Mouse (Mus musculus) MEL (cell line): ENCODE results near the gene Gusb. TPM values are rescaled to one million over a fixed set of nuclear protein-coding genes. Genes with fewer than 3 reads are reported as not detected.

Experiments
- DNase-seq: peaks from one replicate; pipeline ENCODE4 v3.0.0; 2011; ENCODE audit warnings: low read depth, low spot score
- H3K27ac ChIP-seq: 2 replicates; pipeline ENCODE4 v1.5.1; 2012; ENCODE audit warnings: low read depth, mild to moderate bottlenecking, control low read depth, low read length, moderate library complexity; ENCODE audit not compliant: control insufficient read depth
- H3K27me3 ChIP-seq, 2 experiments: fragments of 150-350 bp in 1 of 2; sonication (generic) in 1 of 2; 2 replicates each; pipeline ENCODE4 v1.6.1; 2012; ENCODE audit warnings: low read length in 2 of 2, mild to moderate bottlenecking in 2 of 2, improper control_type of control experiment in 1 of 2, moderate library complexity in 1 of 2; ENCODE audit not compliant: insufficient read depth in 2 of 2, control insufficient read depth in 1 of 2
- H3K36me3 ChIP-seq, 2 experiments: 2 replicates each; pipeline ENCODE4 v1.6.1; 2012 to 2014; ENCODE audit warnings: low read length in 2 of 2, improper control_type of control experiment in 1 of 2, inconsistent platforms in 1 of 2, mild to moderate bottlenecking in 1 of 2; ENCODE audit not compliant: insufficient read depth in 2 of 2, control insufficient read depth in 1 of 2
- H3K4me1 ChIP-seq, 2 experiments: fragments of 150-350 bp in 1 of 2; sonication (generic) in 1 of 2; 2 replicates each; pipeline ENCODE4 v1.6.1; 2012; ENCODE audit warnings: low read length in 2 of 2, improper control_type of control experiment in 1 of 2, mild to moderate bottlenecking in 1 of 2; ENCODE audit not compliant: insufficient read depth in 2 of 2, control insufficient read depth in 1 of 2
- H3K4me3 ChIP-seq, 2 experiments: fragments of 150-350 bp in 1 of 2; sonication (generic) in 1 of 2; 2 replicates each; pipeline ENCODE4 v1.5.1; 2012; ENCODE audit warnings: low read depth in 2 of 2, low read length in 2 of 2, mild to moderate bottlenecking in 2 of 2, moderate library complexity in 2 of 2, control low read depth in 1 of 2, improper control_type of control experiment in 1 of 2; ENCODE audit not compliant: control insufficient read depth in 1 of 2, insufficient read depth in 1 of 2
- H3K79me2 ChIP-seq: 2 replicates; pipeline ENCODE4 v1.6.1; 2012; ENCODE audit warnings: mild to moderate bottlenecking, low read length, moderate library complexity; ENCODE audit not compliant: control insufficient read depth, poor library complexity, insufficient read depth
- H3K9ac ChIP-seq: 2 replicates; pipeline ENCODE4 v1.6.1; 2012; ENCODE audit warnings: low read depth, mild to moderate bottlenecking, control low read depth, low read length, moderate library complexity; ENCODE audit not compliant: control insufficient read depth, poor library complexity, severe bottlenecking
- H3K9me3 ChIP-seq: fragments of 150-350 bp; sonication (generic); replicated peaks from 2 replicates; pipeline ENCODE4 v1.6.1; 2012; ENCODE audit warnings: mild to moderate bottlenecking, low read length, improper control_type of control experiment, moderate library complexity; ENCODE audit not compliant: insufficient read depth
- CHD2 ChIP-seq: IDR thresholded peaks from 2 replicates; pipeline ENCODE4 v1.6.1; 2011; ENCODE audit warnings: low read length, improper control_type of control experiment
- CTCF ChIP-seq, 3 experiments: IDR thresholded peaks in 2 of 3; conservative IDR thresholded peaks in 1 of 3; 2 replicates each; pipeline ENCODE4 v1.5.1; 2011 to 2012; ENCODE audit warnings: low read length in 3 of 3, low read depth in 2 of 3, mild to moderate bottlenecking in 2 of 3, improper control_type of control experiment in 1 of 3, inconsistent platforms in 1 of 3, mixed read lengths in 1 of 3, moderate library complexity in 1 of 3; ENCODE audit not compliant: control insufficient read depth in 1 of 3, insufficient read depth in 1 of 3, poor library complexity in 1 of 3, severe bottlenecking in 1 of 3
- EP300 ChIP-seq, 2 experiments: IDR thresholded peaks; 2 replicates each; pipeline ENCODE4 v1.6.1; 2011; ENCODE audit warnings: improper control_type of control experiment in 2 of 2, low read length in 2 of 2, low read depth in 1 of 2, mild to moderate bottlenecking in 1 of 2
- MAFK ChIP-seq: IDR thresholded peaks from 2 replicates; pipeline ENCODE4 v1.6.1; 2011; ENCODE audit warnings: low read depth, mild to moderate bottlenecking, low read length, improper control_type of control experiment, borderline replicate concordance
- MAX ChIP-seq: IDR thresholded peaks from 2 replicates; pipeline ENCODE4 v1.6.1; 2011; ENCODE audit warnings: low read length, improper control_type of control experiment
- MEF2A ChIP-seq: IDR thresholded peaks from 2 replicates; pipeline ENCODE4 v1.6.1; 2014; ENCODE audit warnings: low read depth, mild to moderate bottlenecking, inconsistent platforms, low read length, improper control_type of control experiment; ENCODE audit not compliant: poor library complexity, insufficient replicate concordance, severe bottlenecking; ENCODE audit errors: extremely low read depth
- MYB ChIP-seq: IDR thresholded peaks from 2 replicates; pipeline ENCODE4 v1.6.1; 2011; ENCODE audit warnings: mild to moderate bottlenecking, low read depth, low read length, improper control_type of control experiment
- MYC ChIP-seq: IDR thresholded peaks from 2 replicates; pipeline ENCODE4 v1.6.1; 2011; ENCODE audit warnings: low read depth, mild to moderate bottlenecking, low read length, improper control_type of control experiment, moderate library complexity
- POLR2A ChIP-seq, 2 experiments: IDR thresholded peaks; 2 replicates each; pipeline ENCODE4 v1.6.1; 2011 to 2012; ENCODE audit warnings: low read length in 2 of 2, mild to moderate bottlenecking in 2 of 2, control low read depth in 1 of 2, improper control_type of control experiment in 1 of 2, low read depth in 1 of 2, moderate library complexity in 1 of 2; ENCODE audit not compliant: control insufficient read depth in 1 of 2, insufficient read depth in 1 of 2, poor library complexity in 1 of 2
- RAD21 ChIP-seq: IDR thresholded peaks from 2 replicates; pipeline ENCODE4 v1.6.1; 2011; ENCODE audit warnings: mild to moderate bottlenecking, low read depth, low read length, improper control_type of control experiment
- RCOR1 ChIP-seq: IDR thresholded peaks from 2 replicates; pipeline ENCODE4 v1.6.1; 2012; ENCODE audit warnings: low read depth, mild to moderate bottlenecking, inconsistent platforms, low read length, improper control_type of control experiment
- SMC3 ChIP-seq: IDR thresholded peaks from 2 replicates; pipeline ENCODE4 v1.6.1; 2011; ENCODE audit warnings: low read depth, low read length, improper control_type of control experiment
- TBP ChIP-seq: IDR thresholded peaks from 2 replicates; pipeline ENCODE4 v1.8.0; 2011; ENCODE audit warnings: low read depth, low read length, improper control_type of control experiment
- USF2 ChIP-seq, 2 experiments: IDR thresholded peaks; 2 replicates each; pipeline ENCODE4 v1.6.1; 2011 to 2012; ENCODE audit warnings: improper control_type of control experiment in 2 of 2, low read length in 2 of 2, borderline replicate concordance in 1 of 2, inconsistent platforms in 1 of 2, low read depth in 1 of 2, mild to moderate bottlenecking in 1 of 2; ENCODE audit not compliant: insufficient read depth in 1 of 2
- ZC3H11A ChIP-seq: IDR thresholded peaks from 2 replicates; pipeline ENCODE4 v1.6.1; 2012; ENCODE audit warnings: low read depth, mild to moderate bottlenecking, inconsistent platforms, low read length, improper control_type of control experiment
- polyA plus RNA-seq, 2 experiments: library from polyadenylated mRNA; stranded (reverse) in 1 of 2; unstranded in 1 of 2; fragments of >175 nt in 1 of 2; fragments of >200 nt in 1 of 2; gene quantifications; 2 replicates each; pipeline versions ENCODE4 v1.2.1 to v1.2.4; 2012; ENCODE audit warnings: low replicate concordance in 2 of 2, low read depth in 1 of 2; ENCODE audit not compliant: insufficient read length in 2 of 2, insufficient read depth in 1 of 2, missing spikeins in 1 of 2
- total RNA-seq: library from RNA; depleted of rRNA; stranded (reverse); fragments of 300-350 nt; gene quantifications from 2 replicates; pipeline ENCODE4 v1.2.3, GENCODE M21; 2012

Gusb gene
- total and polyA plus RNA-seq, 3 experiments: 44.4 to 107 (median 54.2) TPM

- Histone ChIP-seq H3K27me3 (no peaks in the 10 kb centered on the region), H3K36me3 (peaks cover 0 to 7% of the 10 kb centered on the region in 2 experiments; a peak in 2 of 4 replicates), H3K79me2 (peaks cover 13% of the 10 kb centered on the region), H3K4me1 (peaks cover 3 to 16% of the 10 kb centered on the region in 2 experiments), H3K9ac (no peak overlapping the region), H3K27ac (no peak overlapping the region), H3K9me3 (no peaks in the 10 kb centered on the region), H3K4me3 (no peak overlapping the region)
- no peak for TF ChIP-seq EP300 (IDR thresholded peaks at IDR 0.05; ENCODE audit: low read depth in 1 of 2, low read length in 2 of 2)
- TF ChIP-seq SMC3: peak; percentile 61
- no peak for TF ChIP-seq MYB
- TF ChIP-seq ZC3H11A: peak; percentile 42; the same call in 1 of the 2 replicates
- no peak for TF ChIP-seq MYC
- TF ChIP-seq RCOR1: no peak
- TF ChIP-seq MAFK: no peak
- TF ChIP-seq TBP: no peak
- no peak for TF ChIP-seq MEF2A
- TF ChIP-seq CTCF (IDR thresholded peaks at IDR 0.05 in 2 of 3, conservative IDR thresholded peaks at IDR 0.05 in 1 of 3; ENCODE audit: control insufficient read depth in 1 of 3, insufficient read depth in 1 of 3, low read depth in 2 of 3, low read length in 3 of 3, poor library complexity in 1 of 3, severe bottlenecking in 1 of 3): peak; percentile 73 to 80 (median 77)
- no peak for TF ChIP-seq MAX
- peak; percentile 70 for TF ChIP-seq RAD21
- DNase-seq: peak; percentile 63
These were observed 3.8 kb downstream of the Gusb start for GRCm38 (mm10) chr5:129999097-129999496.

DNA sequence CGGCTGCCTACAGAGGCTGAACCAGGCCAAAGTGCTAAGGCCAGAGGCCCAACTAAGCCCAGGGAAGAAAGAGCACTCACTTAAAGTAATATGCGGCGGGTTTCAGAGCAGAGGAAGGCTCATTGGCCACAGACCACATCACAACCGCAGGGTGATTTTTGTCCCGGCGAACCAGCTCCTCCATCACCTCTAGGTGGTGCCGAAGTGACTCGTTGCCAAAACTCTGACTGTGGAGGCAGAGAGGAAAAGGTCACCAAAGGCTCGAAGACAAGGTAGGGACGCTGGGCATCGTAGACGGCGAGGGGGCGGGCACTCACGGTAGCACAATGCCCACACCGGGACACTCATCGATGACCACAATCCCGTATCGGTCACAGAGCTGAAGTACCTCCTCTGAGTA is 5.1 kb downstream of the Gusb start:
- peaks cover 0 to 7% of the 10 kb centered on the region in 2 experiments; a peak in 2 of 4 replicates for H3K36me3 ChIP-seq
- peaks cover 13% of the 10 kb centered on the region for H3K79me2 ChIP-seq
- H3K27me3 ChIP-seq: no peaks in the 10 kb centered on the region
- no peaks in the 10 kb centered on the region for H3K9me3 ChIP-seq
- DNase-seq: no peak
- TF ChIP-seq POLR2A (IDR thresholded peaks at IDR 0.05; ENCODE audit: control insufficient read depth in 1 of 2, insufficient read depth in 1 of 2, low read depth in 1 of 2, low read length in 2 of 2, poor library complexity in 1 of 2) (no peak), CHD2 (no peak), CTCF (IDR thresholded peaks at IDR 0.05 in 2 of 3, conservative IDR thresholded peaks at IDR 0.05 in 1 of 3; ENCODE audit: control insufficient read depth in 1 of 3, insufficient read depth in 1 of 3, low read depth in 2 of 3, low read length in 3 of 3, poor library complexity in 1 of 3, severe bottlenecking in 1 of 3) (peak in 2 of 3 experiments; percentile 40 to 50; a peak in 4 of 6 replicates), SMC3 (peak; percentile 28; the same call in 1 of the 2 replicates), RAD21 (peak; percentile 8; the same call in 1 of the 2 replicates), USF2 (IDR thresholded peaks at IDR 0.05; ENCODE audit: borderline replicate concordance in 1 of 2, insufficient read depth in 1 of 2, low read depth in 1 of 2, low read length in 2 of 2) (no peak)
- H3K4me3 ChIP-seq: no peak overlapping the region
- H3K4me1 ChIP-seq: peaks cover 0 to 10% of the 10 kb centered on the region in 2 experiments; a peak in 3 of 4 replicates
- H3K9ac ChIP-seq: no peak overlapping the region
- H3K27ac ChIP-seq: no peak overlapping the region
